Mouse (Mus musculus): Measurements from ENCODE around the gene 9330161L09Rik.

Gene 9330161L09Rik

DNA sequence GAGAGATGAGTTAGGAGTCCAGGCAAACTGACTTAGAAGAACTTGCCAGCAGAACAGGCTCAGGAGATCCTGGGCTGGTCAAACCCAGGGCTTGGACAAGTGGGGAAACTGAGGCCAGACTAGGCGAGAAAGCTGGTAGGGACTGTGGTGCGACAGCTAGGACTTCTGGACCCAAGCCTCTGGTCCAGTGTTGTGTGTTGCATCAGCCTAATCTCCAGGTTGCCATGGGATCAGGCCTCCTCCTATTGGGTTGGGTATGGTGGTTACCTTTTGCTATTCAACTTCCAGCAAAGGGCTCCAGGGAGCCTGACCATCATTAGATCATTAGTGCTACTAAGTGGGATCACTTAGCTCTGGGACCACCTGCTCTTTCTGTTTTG lies 18.3 kb downstream of the 9330161L09Rik start:
- no peak for DNase-seq (ENCODE audit: low read depth, low spot score)

DNA sequence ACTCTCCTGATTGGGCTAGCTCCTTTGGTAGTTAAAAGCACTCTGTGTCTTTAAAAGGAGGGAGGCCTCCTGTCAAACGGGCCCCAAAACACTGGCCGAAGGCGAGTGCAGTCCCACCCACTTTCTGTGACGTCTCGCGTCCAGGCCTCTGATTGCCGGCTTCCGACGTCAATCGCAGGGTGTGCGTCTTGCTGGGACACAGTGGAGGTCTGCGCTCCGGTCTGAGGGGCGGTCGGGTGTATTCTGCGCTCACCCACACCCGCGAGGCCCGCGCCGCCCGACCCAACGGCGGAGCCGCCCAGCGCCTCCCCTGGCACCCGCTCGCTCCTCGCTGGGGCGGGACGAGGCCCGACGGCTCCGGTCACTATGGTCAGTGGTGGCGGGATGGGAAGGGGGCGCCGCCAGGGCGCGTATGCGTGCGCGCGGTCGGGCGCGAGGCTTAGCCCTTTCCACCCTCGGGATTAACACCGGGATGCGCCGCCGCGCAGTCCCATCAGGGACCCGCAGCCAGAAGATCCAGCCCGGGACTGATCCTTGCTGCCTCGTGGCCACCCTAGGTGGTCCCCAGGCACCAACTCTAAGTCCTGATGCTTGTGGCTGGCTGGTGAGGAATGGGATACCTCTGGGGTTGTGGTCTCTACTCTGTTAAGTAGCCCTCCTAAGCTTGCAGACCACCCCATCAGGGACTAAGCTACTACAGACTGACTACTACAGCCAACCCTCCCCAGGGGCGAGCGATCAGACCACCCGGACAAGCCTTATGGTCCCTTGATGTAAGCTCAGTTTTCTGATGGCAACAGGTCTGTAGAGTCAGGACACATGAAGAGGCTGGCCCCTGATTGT lies 18.9 kb downstream of the 9330161L09Rik start, which contains the start of gene Otub2:
Otub2 (plus strand) TSS at position 178 of the 843 bp plus-strand sequence.
- peak; percentile 96 for DNase-seq (ENCODE audit: low read depth, low spot score)

DNA sequence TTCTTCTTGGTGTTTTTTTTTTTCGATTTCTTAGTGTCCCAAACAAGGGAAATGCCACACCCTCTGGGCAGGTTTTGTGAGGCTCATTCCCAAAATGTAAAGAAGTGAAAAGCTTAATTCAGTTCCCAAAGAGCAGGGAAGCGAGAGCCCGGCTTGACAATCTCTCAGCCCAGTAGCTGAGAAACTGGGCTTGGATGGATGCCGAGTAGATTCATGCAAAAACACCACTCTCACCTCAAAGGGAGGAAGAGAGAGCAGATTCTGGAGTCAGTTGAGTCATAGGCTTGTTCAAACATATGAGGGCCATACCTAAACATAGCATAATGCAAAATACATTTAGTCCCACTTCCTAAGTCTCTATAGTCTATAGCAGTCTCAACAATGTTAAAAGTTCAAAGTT lies 27.4 kb downstream of the 9330161L09Rik start:
- DNase-seq (ENCODE audit: low read depth, low spot score) = no peak

- no peak for DNase-seq (ENCODE audit: low read depth, low spot score)
Observed at GRCm38 (mm10) chr12:103376774-103377173, 30.8 kb downstream of the 9330161L09Rik start.

- DNase-seq (ENCODE audit: low read depth, low spot score) = no peak
Observed at GRCm38 (mm10) chr12:103376124-103376523, 31.5 kb downstream of the 9330161L09Rik start.

GRCm38 (mm10) chr12:103373530-103374236 lies 33.9 kb downstream of the 9330161L09Rik start:
- DNase-seq (ENCODE audit: low read depth, low spot score) = no peak

- DNase-seq (ENCODE audit: low read depth, low spot score) = peak; percentile 45
Observed at GRCm38 (mm10) chr12:103371711-103372110, 35.9 kb downstream of the 9330161L09Rik start.

DNA sequence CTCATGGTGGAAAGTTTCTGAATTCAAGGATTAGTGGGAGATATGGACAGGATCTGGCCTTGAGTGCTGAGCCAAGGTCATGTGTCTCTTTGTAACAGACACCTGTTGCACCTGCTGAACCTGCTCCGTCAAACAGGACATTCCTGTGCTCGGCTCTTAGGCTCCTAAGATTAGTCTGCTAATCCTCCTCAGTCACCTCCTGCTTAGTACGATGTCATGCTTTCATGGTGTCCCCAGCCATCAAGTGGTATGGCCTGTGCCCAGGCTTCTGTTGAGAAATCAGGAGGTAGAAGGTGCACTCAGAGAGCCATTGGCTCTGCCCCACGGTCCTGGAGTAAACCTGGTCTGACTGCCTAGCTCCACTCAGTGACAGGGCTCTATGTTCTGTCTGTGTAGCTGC lies 36.8 kb downstream of the 9330161L09Rik start:
- DNase-seq (ENCODE audit: low read depth, low spot score) = no peak

DNA sequence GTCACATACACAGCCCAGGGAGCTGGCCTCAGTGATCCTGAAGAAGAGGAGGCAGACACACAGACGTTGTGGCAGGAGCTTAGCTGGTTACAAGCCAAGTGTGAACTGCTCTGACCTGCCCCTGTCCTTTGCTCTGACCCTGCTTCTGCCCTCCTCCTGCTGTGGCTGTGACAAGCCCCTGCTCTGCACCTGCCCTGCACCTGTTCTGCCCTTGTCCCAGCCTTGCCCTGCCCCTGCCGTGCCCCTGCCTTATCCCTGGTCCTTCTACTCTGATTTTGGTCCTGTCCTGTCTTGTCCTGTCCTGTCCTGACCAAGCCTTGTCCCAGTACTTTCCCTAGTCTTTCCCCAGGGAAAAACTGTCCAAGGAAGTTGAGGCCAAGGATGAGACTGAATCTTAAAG lies 38.8 kb downstream of the 9330161L09Rik start:
- no peak for DNase-seq (ENCODE audit: low read depth, low spot score)

DNA sequence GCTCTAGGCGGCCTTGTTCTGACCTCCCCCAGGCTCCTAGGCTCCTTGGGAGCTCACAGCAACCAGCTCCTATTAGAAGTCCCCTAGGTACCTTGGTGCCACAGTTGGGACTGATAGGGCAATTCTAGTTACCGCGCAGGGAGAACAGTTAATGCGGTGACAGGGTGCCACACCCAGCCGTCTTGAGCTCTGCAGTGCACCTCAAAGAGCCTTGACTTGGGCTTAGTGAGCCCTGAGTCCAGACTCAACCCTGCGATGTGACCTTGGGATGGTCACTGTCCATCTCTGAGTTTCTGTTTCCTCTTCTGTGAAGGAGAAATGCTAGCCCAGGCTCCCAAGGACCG lies 39.3 kb downstream of the 9330161L09Rik start:
- no peak for DNase-seq (ENCODE audit: low read depth, low spot score)

- DNase-seq (ENCODE audit: low read depth, low spot score) = peak; percentile 74
Observed at GRCm38 (mm10) chr12:103367620-103368325, 39.8 kb downstream of the 9330161L09Rik start.

DNA sequence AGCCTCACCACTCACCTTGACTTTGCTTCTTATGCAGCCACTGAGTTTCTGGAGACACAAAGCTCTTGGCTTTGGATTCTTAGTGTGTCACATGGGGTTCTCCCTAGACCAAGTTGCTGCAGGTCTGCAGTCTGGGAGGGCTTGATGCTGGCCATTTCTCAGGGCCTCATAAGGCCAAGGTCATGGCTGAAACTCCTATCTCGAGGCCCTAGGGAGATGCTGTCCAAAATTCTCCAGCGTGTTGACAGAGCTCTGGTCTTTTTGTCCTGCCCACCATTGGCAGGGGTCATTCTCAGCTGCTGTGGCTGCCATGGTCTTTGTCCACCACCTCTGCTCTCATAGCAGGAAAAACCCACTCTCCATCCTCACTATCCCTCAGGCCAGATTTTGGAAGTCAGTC lies 40.4 kb downstream of the 9330161L09Rik start:
- DNase-seq (ENCODE audit: low read depth, low spot score) = no peak

GRCm38 (mm10) chr12:103362336-103362735 lies 45.3 kb downstream of the 9330161L09Rik start:
- no peak for DNase-seq (ENCODE audit: low read depth, low spot score)

GRCm38 (mm10) chr12:103361539-103362307 lies 45.9 kb downstream of the 9330161L09Rik start:
- DNase-seq (ENCODE audit: low read depth, low spot score) = no peak

DNA sequence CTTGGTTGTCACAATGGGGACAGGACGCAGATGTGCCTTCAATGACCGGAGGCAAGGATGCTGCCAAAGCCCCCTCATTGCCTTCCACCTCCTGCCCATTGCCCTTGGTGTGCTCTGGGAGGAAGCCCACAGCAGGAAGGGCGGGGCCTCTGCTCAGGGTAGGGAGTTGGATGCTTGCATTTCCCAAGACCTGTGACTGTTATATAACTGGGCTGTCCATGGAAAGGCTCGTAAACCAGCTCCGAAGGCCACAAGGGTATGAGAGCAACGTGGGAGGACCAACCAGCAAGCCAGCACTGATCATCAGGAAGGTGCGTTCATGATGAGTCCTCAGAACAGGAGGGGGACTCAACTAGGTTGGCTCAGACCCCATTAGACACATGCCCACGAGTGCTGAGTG lies 46.8 kb downstream of the 9330161L09Rik start:
- DNase-seq (ENCODE audit: low read depth, low spot score) = no peak

- DNase-seq (ENCODE audit: low read depth, low spot score) = no peak
Observed at GRCm38 (mm10) chr12:103358951-103359801, 48.4 kb downstream of the 9330161L09Rik start.

- DNase-seq (ENCODE audit: low read depth, low spot score) = no peak
Observed at GRCm38 (mm10) chr12:103358216-103358615, 49.4 kb downstream of the 9330161L09Rik start.
